Mouse (Mus musculus) hindbrain, embryonic 15.5 days (tissue): ENCODE results near the gene Gm20388. TPM values are rescaled to one million over a fixed set of nuclear protein-coding genes. Genes with fewer than 3 reads are reported as not detected.
"Not testable (repeated sequence)": the region's sequence is repeated elsewhere in the genome, so short reads cannot be mapped to it uniquely, and the experiment has no call there.

Experiments
- ATAC-seq: fragments of 200-750 bp; cut with Nextera tagmentation; 2 replicates; pipeline ENCODE4 v1.8.0; 2017; ENCODE audit warnings: low read depth, moderate number of reproducible peaks, moderate TSS enrichment; ENCODE audit not compliant: low FRiP score
- H3K27ac ChIP-seq: fragments of 300-500 bp; sonication (generic); replicated peaks from 2 replicates; pipeline ENCODE4 v1.5.1; 2015; ENCODE audit warnings: mild to moderate bottlenecking, inconsistent platforms
- H3K27me3 ChIP-seq: fragments of 300-500 bp; sonication (generic); 2 replicates; pipeline ENCODE4 v1.6.1; 2015; ENCODE audit warnings: control low read depth, inconsistent platforms
- H3K36me3 ChIP-seq: fragments of 300-500 bp; sonication (generic); 2 replicates; pipeline ENCODE4 v1.6.1; 2015; ENCODE audit warnings: control low read depth, inconsistent platforms
- H3K4me1 ChIP-seq: fragments of 300-500 bp; sonication (generic); replicated peaks from 2 replicates; pipeline ENCODE4 v1.6.1; 2015; ENCODE audit warnings: control low read depth, inconsistent platforms
- H3K4me2 ChIP-seq: fragments of 300-500 bp; sonication (generic); 2 replicates; pipeline ENCODE4 v1.6.1; 2015; ENCODE audit warnings: moderate library complexity, mild to moderate bottlenecking, inconsistent platforms
- H3K4me3 ChIP-seq: fragments of 300-500 bp; sonication (generic); 2 replicates; pipeline ENCODE4 v1.5.1; 2015; ENCODE audit warnings: mild to moderate bottlenecking, inconsistent platforms
- H3K9ac ChIP-seq: fragments of 300-500 bp; sonication (generic); 2 replicates; pipeline ENCODE4 v1.6.1; 2015; ENCODE audit warnings: inconsistent platforms
- H3K9me3 ChIP-seq: fragments of 300-500 bp; sonication (generic); 2 replicates; pipeline ENCODE4 v1.6.1; 2016; ENCODE audit warnings: control low read depth, inconsistent platforms
- WGBS: fragments of 180-500 bp; shearing (Covaris S2); methylation state at CpG from one replicate; pipeline ENCODE4 v1.1.7; 2015; 5-methylcytosine and 5-hydroxymethylcytosine counted together
- polyA plus RNA-seq: library from polyadenylated mRNA; unstranded; fragments of >200 nt; fragmentation: Nextera tagmentation; extraction: Ambion mirVana; gene quantifications from 2 replicates; pipeline ENCODE4 v1.2.1, GENCODE M21; 2015

The Gm20388 gene
- polyA plus RNA-seq, 1 experiment from 2014 or later = 5.4 TPM

GRCm38 (mm10) chr8:123038351-123038750 is 3127.7 kb downstream of the Gm20388 start:
- 53% methylated on average over 2 of the region's 2 CpGs for WGBS

GRCm38 (mm10) chr8:123039376-123040109 is 3128.9 kb downstream of the Gm20388 start:
- Histone ChIP-seq H3K27me3 (no peaks in the 10 kb centered on the region), H3K4me2 (peak overlapping the region; percentile 68), H3K27ac (peak overlapping the region; percentile 40; the same call in 1 of the 2 replicates), H3K9ac (no peak overlapping the region), H3K4me3 (peak overlapping the region; percentile 99), H3K9me3 (no peaks in the 10 kb centered on the region), H3K36me3 (no peaks in the 10 kb centered on the region), H3K4me1 (peaks cover 41% of the 10 kb centered on the region)
- no peak for ATAC-seq
- WGBS = 15% methylated on average over 11 of the region's 11 CpGs

More at GRCm38 (mm10) chr8:123038351-123038750, 3127.7 kb downstream of the Gm20388 start:
- Histone ChIP-seq H3K9ac (no peak overlapping the region), H3K36me3 (no peaks in the 10 kb centered on the region), H3K27ac (no peak overlapping the region), H3K4me3 (no peak overlapping the region), H3K4me2 (no peak overlapping the region), H3K9me3 (no peaks in the 10 kb centered on the region), H3K27me3 (no peaks in the 10 kb centered on the region), H3K4me1 (peaks cover 39% of the 10 kb centered on the region)
- no peak for ATAC-seq

- Histone ChIP-seq H3K9me3 (no peaks in the 10 kb centered on the region), H3K36me3 (no peaks in the 10 kb centered on the region), H3K9ac (peak overlapping the region; percentile 100), H3K27ac (peak overlapping the region; percentile 55), H3K4me2 (peak overlapping the region; percentile 68), H3K27me3 (no peaks in the 10 kb centered on the region), H3K4me1 (peaks cover 41% of the 10 kb centered on the region), H3K4me3 (peak overlapping the region; percentile 99)
- no peak for ATAC-seq
- 4% methylated on average over 4 of the region's 4 CpGs for WGBS
Observed at GRCm38 (mm10) chr8:123040110-123040650, 3129.5 kb downstream of the Gm20388 start.

GRCm38 (mm10) chr8:123041008-123041773 is 3130.6 kb downstream of the Gm20388 start:
- WGBS = under 1% methylated on average over 59 of the region's 71 CpGs
- Histone ChIP-seq H3K4me2 (peak overlapping the region; percentile 68), H3K9ac (peak overlapping the region; percentile 100), H3K4me1 (peaks cover 41% of the 10 kb centered on the region), H3K4me3 (peak overlapping the region; percentile 99), H3K36me3 (no peaks in the 10 kb centered on the region), H3K27me3 (no peaks in the 10 kb centered on the region), H3K9me3 (no peaks in the 10 kb centered on the region), H3K27ac (peak overlapping the region; percentile 94)
- ATAC-seq = no peak

GRCm38 (mm10) chr8:123041774-123042105 is 3131.1 kb downstream of the Gm20388 start:
- Histone ChIP-seq H3K36me3 (no peaks in the 10 kb centered on the region), H3K9me3 (no peaks in the 10 kb centered on the region), H3K9ac (peak overlapping the region; percentile 100), H3K4me2 (peak overlapping the region; percentile 68), H3K4me1 (peaks cover 41% of the 10 kb centered on the region), H3K27ac (peak overlapping the region; percentile 94), H3K4me3 (peak overlapping the region; percentile 99), H3K27me3 (no peaks in the 10 kb centered on the region)
- 2% methylated on average over 55 of the region's 60 CpGs for WGBS
- ATAC-seq = no peak

- ATAC-seq = peak; percentile 99
- Histone ChIP-seq H3K36me3 (no peaks in the 10 kb centered on the region), H3K9me3 (no peaks in the 10 kb centered on the region), H3K27me3 (no peaks in the 10 kb centered on the region), H3K4me1 (peaks cover 41% of the 10 kb centered on the region), H3K4me3 (peak within 1 kb of the TSS; percentile 99), H3K27ac (peak within 1 kb of the TSS; percentile 94), H3K9ac (peak within 1 kb of the TSS; percentile 100), H3K4me2 (peak within 1 kb of the TSS; percentile 74)
- under 1% methylated on average over 69 of the region's 91 CpGs for WGBS
Observed at GRCm38 (mm10) chr8:123042158-123042973, 3131.7 kb downstream of the Gm20388 start, which contains the start of gene Ankrd11. Ankrd11 (minus strand) TSS chr8:123042277.

- peaks cover 41% of the 10 kb centered on the region for H3K4me1 ChIP-seq
- no peaks in the 10 kb centered on the region for H3K9me3 ChIP-seq
- peak overlapping the region; percentile 74 for H3K4me2 ChIP-seq
- WGBS = 27% methylated on average over 22 of the region's 22 CpGs
- H3K27me3 ChIP-seq = no peaks in the 10 kb centered on the region
- no peaks in the 10 kb centered on the region for H3K36me3 ChIP-seq
- peak overlapping the region; percentile 76 for H3K9ac ChIP-seq
- H3K4me3 ChIP-seq = peak overlapping the region; percentile 99
- H3K27ac ChIP-seq = peak overlapping the region; percentile 94
- no peak for ATAC-seq
Observed at GRCm38 (mm10) chr8:123042974-123043625, 3132.5 kb downstream of the Gm20388 start.

- H3K4me3 ChIP-seq = no peak overlapping the region
- H3K9me3 ChIP-seq = no peaks in the 10 kb centered on the region
- H3K27ac ChIP-seq = no peak overlapping the region
- H3K4me1 ChIP-seq = peaks cover 36% of the 10 kb centered on the region
- H3K36me3 ChIP-seq = no peaks in the 10 kb centered on the region
- no peak overlapping the region for H3K9ac ChIP-seq
- WGBS = 89% methylated on average over 3 of the region's 3 CpGs
- H3K27me3 ChIP-seq = no peaks in the 10 kb centered on the region
- H3K4me2 ChIP-seq = 0 out of 2 replicates have a peak overlapping the region, but pooled peaks have one; percentile 74
- ATAC-seq = no peak
Observed at GRCm38 (mm10) chr8:123043941-123044340, 3133.3 kb downstream of the Gm20388 start.

- not testable (repeated sequence) for H3K4me3 ChIP-seq, H3K9ac ChIP-seq, H3K4me2 ChIP-seq, ATAC-seq, H3K27ac ChIP-seq, H3K36me3 ChIP-seq, H3K27me3 ChIP-seq, H3K9me3 ChIP-seq
- WGBS = 97% methylated on average over 23 of the region's 23 CpGs
- peaks cover 26% of the 10 kb centered on the region for H3K4me1 ChIP-seq
Observed at GRCm38 (mm10) chr8:123044743-123045425, 3134.2 kb downstream of the Gm20388 start.

- Histone ChIP-seq H3K27me3 (no peaks in the 10 kb centered on the region), H3K4me1 (peaks cover 15% of the 10 kb centered on the region), H3K4me3 (no peak overlapping the region), H3K27ac (no peak overlapping the region), H3K4me2 (no peak overlapping the region), H3K36me3 (no peaks in the 10 kb centered on the region), H3K9ac (no peak overlapping the region), H3K9me3 (no peaks in the 10 kb centered on the region)
- 81% methylated on average over 4 of the region's 4 CpGs for WGBS
- ATAC-seq = no peak
Observed at GRCm38 (mm10) chr8:123046706-123047105, 3136.1 kb downstream of the Gm20388 start.

GRCm38 (mm10) chr8:123047827-123048226 is 3137.2 kb downstream of the Gm20388 start:
- H3K4me2 ChIP-seq = no peak overlapping the region
- no peak overlapping the region for H3K9ac ChIP-seq
- H3K4me1 ChIP-seq = peaks cover 15% of the 10 kb centered on the region
- no peaks in the 10 kb centered on the region for H3K27me3 ChIP-seq
- no peaks in the 10 kb centered on the region for H3K9me3 ChIP-seq
- ATAC-seq = no peak
- H3K36me3 ChIP-seq = no peaks in the 10 kb centered on the region
- H3K4me3 ChIP-seq = no peak overlapping the region
- 90% methylated on average over 7 of the region's 7 CpGs for WGBS
- H3K27ac ChIP-seq = no peak overlapping the region
